Mouse (Mus musculus) liver, postnatal 0 days (tissue): Measurements from ENCODE around the gene 0610010K14Rik.

Experiments
- CTCF ChIP-seq: sonication (generic); IDR thresholded peaks from 2 replicates; pipeline ENCODE4 v1.5.1; 2016; ENCODE audit warnings: antibody characterized with exemption, low read depth
- EP300 ChIP-seq: IDR thresholded peaks from 2 replicates; pipeline ENCODE4 v1.6.1; 2016; ENCODE audit warnings: antibody characterized with exemption, low read depth, mild to moderate bottlenecking

GRCm38 (mm10) chr11:70218039-70218438 is 19.7 kb downstream of the 0610010K14Rik start:
- TF ChIP-seq CTCF (no peak), EP300 (no peak)
